Mouse (Mus musculus) liver, postnatal 0 days (tissue): ENCODE measurements around the gene Rbfox3.

Experiments
- CTCF ChIP-seq: sonication (generic); IDR thresholded peaks from 2 replicates; pipeline ENCODE4 v1.5.1; 2016; ENCODE audit warnings: antibody characterized with exemption, low read depth
- EP300 ChIP-seq: IDR thresholded peaks from 2 replicates; pipeline ENCODE4 v1.6.1; 2016; ENCODE audit warnings: antibody characterized with exemption, low read depth, mild to moderate bottlenecking

DNA sequence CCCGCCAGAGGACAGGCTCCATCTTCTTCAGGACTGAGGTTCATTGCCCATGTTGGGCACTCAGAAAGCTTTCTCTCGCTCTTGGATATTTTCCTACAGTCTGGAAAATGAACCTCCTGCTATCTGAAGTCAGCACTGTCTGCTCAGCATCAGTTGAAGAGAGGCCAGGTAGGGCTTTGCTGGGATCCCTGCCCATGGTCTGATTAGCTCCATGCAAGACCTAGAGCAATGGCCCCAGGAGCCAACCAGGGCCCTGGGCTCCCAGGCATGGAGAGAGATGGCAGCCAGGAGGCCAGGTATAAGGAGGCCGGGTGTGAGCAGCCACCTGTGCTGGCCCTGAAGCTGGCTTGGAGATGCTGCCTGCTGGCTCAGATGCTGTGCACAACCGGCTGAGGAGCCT lies 198.6 kb downstream of the Rbfox3 start:
- TF ChIP-seq CTCF (no peak), EP300 (no peak)
